Mouse (Mus musculus) stomach, postnatal 0 days (tissue): ENCODE results near the gene Cyp2r1.

ENCODE experiments used
- CTCF ChIP-seq: IDR thresholded peaks from 2 replicates; pipeline ENCODE4 v1.5.1; 2016; ENCODE audit warnings: antibody characterized with exemption, low read depth, mild to moderate bottlenecking, moderate library complexity
- EP300 ChIP-seq: optimal IDR thresholded peaks from 2 replicates; pipeline ENCODE3; 2016; ENCODE audit warnings: antibody characterized with exemption

DNA sequence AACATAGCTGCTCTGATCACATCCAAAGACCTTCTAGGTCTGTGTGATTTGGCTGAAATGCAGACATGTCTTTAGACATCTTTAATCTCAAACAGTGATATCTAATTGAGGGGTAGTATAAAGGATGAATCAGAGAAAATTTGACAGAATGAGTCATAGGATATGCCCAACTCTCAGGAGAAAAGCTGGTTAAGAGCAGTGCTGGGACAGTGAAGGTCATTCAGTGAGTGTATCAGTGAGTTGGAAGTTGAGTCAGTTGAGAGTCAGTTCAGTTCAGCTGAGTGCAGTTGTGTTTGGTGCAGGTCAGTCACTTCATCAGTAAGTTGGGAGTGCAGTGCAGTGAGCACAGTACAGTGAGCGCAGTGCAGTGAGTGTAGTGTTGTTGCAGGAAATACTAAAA lies 42.6 kb downstream of the Cyp2r1 start:
- no peak for TF ChIP-seq CTCF
- no peak for TF ChIP-seq EP300
